In genomic region chr2:33580697-33581448, GRCm38 (mm10) we compare ENCODE assay signal across 8 mouse cellular contexts. TPM values are rescaled to one million over a fixed set of nuclear protein-coding genes. Genes with fewer than 3 reads are reported as not detected.
A peak's percentile ranks its signal among the peaks of the same experiment; 100 is the strongest.
DNase-seq lines count a peak whose midpoint lies in the region; ATAC-seq and TF ChIP-seq lines count a peak whose summit lies in the region.

No protein-coding gene starts in this region.

- H3K4me3 ChIP-seq in CH12.LX (replicated peaks in 1 of 3; ENCODE audit: low read depth in 2 of 3, low read length in 2 of 3, poor library complexity in 1 of 3) = no peak overlapping the region
- peak overlapping the region; percentile 30 for H3K4me3 ChIP-seq in forebrain, embryonic 15.5 days
- H3K4me3 ChIP-seq in limb, embryonic 14.5 days (replicated peaks; ENCODE audit: low read length) = peak overlapping the region; percentile 20

- peak; percentile 35 for ATAC-seq in forebrain, embryonic 15.5 days (replicated peaks)
- no peak for ATAC-seq in limb, embryonic 14.5 days (ENCODE audit: low FRiP score, low read depth)

- dilution Hi-C loops in CH12.LX (cut with MboI; ENCODE audit: extremely low pct_ligation_motif_present, extremely low pct_unique_long_range_greater_than_20kb, low sequenced_read_pairs) = no loop called here

- intact Hi-C loops in gastrocnemius, postnatal 36 days (cut with DNase I) = no loop called here

- no peaks in the 10 kb centered on the region for H3K36me3 ChIP-seq in CH12.LX (replicated peaks in 1 of 2; ENCODE audit: control insufficient read depth in 1 of 2, insufficient read depth in 1 of 2, low read length in 1 of 2)
- H3K36me3 ChIP-seq in forebrain, embryonic 15.5 days = no peaks in the 10 kb centered on the region
- H3K36me3 ChIP-seq in limb, embryonic 14.5 days (ENCODE audit: control insufficient read depth, insufficient read depth, low read length) = no peaks in the 10 kb centered on the region

- peaks cover 0 to 2% of the 10 kb centered on the region in 2 experiments; a peak in 1 of 4 replicates for H3K4me1 ChIP-seq in CH12.LX (ENCODE audit: control insufficient read depth in 1 of 2, insufficient read depth in 2 of 2)
- peaks cover 39% of the 10 kb centered on the region for H3K4me1 ChIP-seq in forebrain, embryonic 15.5 days
- H3K4me1 ChIP-seq in limb, embryonic 14.5 days (ENCODE audit: control insufficient read depth, insufficient read depth, low read length) = peaks cover 48% of the 10 kb centered on the region

- DNase-seq in frontal cortex, postnatal 36 days (ENCODE audit: low spot score in 2 of 2) = peak; percentile 43 to 57
- no peak for DNase-seq in frontal cortex, postnatal 10 days (ENCODE audit: low spot score in 2 of 2)
- no peak for DNase-seq in CH12.LX (ENCODE audit: extremely low read depth)
- no peak for DNase-seq in limb, embryonic 14.5 days (ENCODE audit: low spot score)
- peak; percentile 54 to 55 for DNase-seq in right cerebral cortex, postnatal 10 days (ENCODE audit: low spot score in 2 of 2)
- DNase-seq in adrenal gland, adult 2 months = no peak
- no peak for DNase-seq in gastrocnemius, postnatal 36 days

- no peaks in the 10 kb centered on the region for H3K79me2 ChIP-seq in CH12.LX (replicated peaks; ENCODE audit: control insufficient read depth, extremely low read depth, insufficient read depth, poor library complexity, severe bottlenecking)

- TF ChIP-seq CTCF in CH12.LX (conservative IDR thresholded peaks at IDR 0.05 in 1 of 2, IDR thresholded peaks at IDR 0.05 in 1 of 2; ENCODE audit: low read depth in 2 of 2, low read length in 2 of 2) = no peak

- peaks cover 91% of the 10 kb centered on the region for H3K27me3 ChIP-seq in CH12.LX (replicated peaks)
- peaks cover 91% of the 10 kb centered on the region for H3K27me3 ChIP-seq in forebrain, embryonic 15.5 days
- peaks cover 12% of the 10 kb centered on the region; the same call in 1 of the 2 replicates for H3K27me3 ChIP-seq in limb, embryonic 14.5 days (ENCODE audit: control insufficient read depth, insufficient read depth, low read length)

- peak overlapping the region; percentile 40 for H3K4me2 ChIP-seq in CH12.LX (ENCODE audit: insufficient read depth, low read depth, poor library complexity, severe bottlenecking)
- peak overlapping the region; percentile 47 for H3K4me2 ChIP-seq in forebrain, embryonic 15.5 days (replicated peaks)
- peak overlapping the region; percentile 40 for H3K4me2 ChIP-seq in limb, embryonic 14.5 days (replicated peaks; ENCODE audit: low read depth, low read length, severe bottlenecking)

- TF ChIP-seq EP300 in CH12.LX (IDR thresholded peaks at IDR 0.05; ENCODE audit: low read length) = no peak

- WGBS in forebrain, embryonic 15.5 days = under 1% methylated on average over 34 of the region's 34 CpGs
- WGBS in limb, embryonic 14.5 days = 5% methylated on average over 34 of the region's 34 CpGs

- H3K9ac ChIP-seq in CH12.LX (ENCODE audit: insufficient read depth, low read depth) = no peak overlapping the region
- H3K9ac ChIP-seq in forebrain, embryonic 15.5 days (replicated peaks) = 0 out of 2 replicates have a peak overlapping the region, but pooled peaks have one; percentile 19
- no peak overlapping the region for H3K9ac ChIP-seq in limb, embryonic 14.5 days (ENCODE audit: low read depth, low read length, severe bottlenecking)

- no peak for TF ChIP-seq RAD21 in CH12.LX (IDR thresholded peaks at IDR 0.05; ENCODE audit: low read depth, low read length)

- H3K9me3 ChIP-seq in CH12.LX (replicated peaks; ENCODE audit: low read length) = no peaks in the 10 kb centered on the region
- no peaks in the 10 kb centered on the region for H3K9me3 ChIP-seq in forebrain, embryonic 15.5 days
- no peaks in the 10 kb centered on the region for H3K9me3 ChIP-seq in limb, embryonic 14.5 days (ENCODE audit: control insufficient read depth, low read length)

- in situ Hi-C loops in CH12.LX (cut with MboI; ENCODE audit: low pct_ligation_motif_present, low pct_unique_long_range_greater_than_20kb, low sequenced_read_pairs) = no loop called here

- H3K27ac ChIP-seq in CH12.LX (ENCODE audit: insufficient read depth, low read depth) = no peak overlapping the region
- no peak overlapping the region for H3K27ac ChIP-seq in forebrain, embryonic 15.5 days (replicated peaks)
- no peak overlapping the region for H3K27ac ChIP-seq in limb, embryonic 14.5 days (replicated peaks; ENCODE audit: low read depth, low read length)

- no peak for TF ChIP-seq POLR2A in CH12.LX (IDR thresholded peaks at IDR 0.05; ENCODE audit: low read depth, low read length)
- TF ChIP-seq POLR2A in limb, embryonic 14.5 days (IDR thresholded peaks at IDR 0.05; ENCODE audit: borderline replicate concordance, extremely low read depth, insufficient read depth, insufficient read length) = no peak

TF ChIP-seq in CH12.LX, 34 proteins besides CTCF, POLR2A, EP300 and RAD21:
- TF ChIP-seq IRF4 (IDR thresholded peaks at IDR 0.05; ENCODE audit: low read depth, low read length) (no peak), JUND (conservative IDR thresholded peaks at IDR 0.05; ENCODE audit: low read depth, low read length) (no peak), CHD1 (IDR thresholded peaks at IDR 0.05; ENCODE audit: low read depth, low read length) (no peak), MXI1 (IDR thresholded peaks at IDR 0.05; ENCODE audit: low read depth, low read length) (no peak), ZKSCAN1 (IDR thresholded peaks at IDR 0.05; ENCODE audit: borderline replicate concordance, low read depth, low read length) (no peak), TCF12 (IDR thresholded peaks at IDR 0.05; ENCODE audit: low read depth, low read length) (no peak), USF2 (conservative IDR thresholded peaks at IDR 0.05; ENCODE audit: low read depth, low read length) (no peak), NELFE (IDR thresholded peaks at IDR 0.05; ENCODE audit: low read depth, low read length) (no peak), ZNF384 (IDR thresholded peaks at IDR 0.05; ENCODE audit: low read depth, low read length) (no peak), PAX5 (IDR thresholded peaks at IDR 0.05; ENCODE audit: low read length) (no peak), JUN (IDR thresholded peaks at IDR 0.05; ENCODE audit: insufficient read depth, low read depth, low read length) (no peak), HCFC1 (IDR thresholded peaks at IDR 0.05; ENCODE audit: low read depth, low read length) (no peak), ZMIZ1 (IDR thresholded peaks at IDR 0.05; ENCODE audit: low read depth, low read length) (no peak), KAT2A (IDR thresholded peaks at IDR 0.05; ENCODE audit: insufficient replicate concordance, low read length) (no peak), CHD2 (IDR thresholded peaks at IDR 0.05; ENCODE audit: low read length) (no peak)

RNA-seq across cellular contexts. Expression of gene Lmx1b, which starts 59.4 kb away (rescaled TPM):
- not detected in 2 replicates for total RNA-seq in CH12.LX (2012; rRNA removed)
- not detected in 2 replicates for total RNA-seq in CH12.LX (2014; rRNA removed)
- polyA plus RNA-seq in CH12.LX (2012; ENCODE audit: insufficient read length, low read depth) = not detected in 2 replicates
- polyA plus RNA-seq in forebrain, embryonic 15.5 days (2015; fragmentation: Nextera tagmentation; extraction: Ambion mirVana) = 0.06 and 0.13 TPM in 2 replicates
- polyA plus RNA-seq in limb, embryonic 14.5 days (2012; rRNA removed) = 28.3 and 40.0 TPM in 2 replicates
- polyA plus RNA-seq in limb, embryonic 14.5 days (2014; fragmentation: Nextera tagmentation; extraction: Ambion mirVana) = 6.3 and 8.4 TPM in 2 replicates
- total RNA-seq in adrenal gland, adult 2 months (2021) = not detected
- polyA plus RNA-seq in adrenal gland, adult 2 months (2012; rRNA removed) = 0.02 TPM in 1 of 2 replicates, not detected in the other
- under 1 TPM; 0.13 to 0.25 TPM for total RNA-seq in gastrocnemius, postnatal 36 days (2021)

Comparison
In these comparisons a context has a peak if more than half of its experiments do, and no peak if none do; other contexts are left out.
1. DNase-seq: peak in frontal cortex, postnatal 36 days (2 of 2) and right cerebral cortex, postnatal 10 days (2 of 2); none in frontal cortex, postnatal 10 days (0 of 2), CH12.LX (single experiment), limb, embryonic 14.5 days (single experiment), adrenal gland, adult 2 months (single experiment) and gastrocnemius, postnatal 36 days (0 of 2).
2. H3K4me3 ChIP-seq: peak in forebrain, embryonic 15.5 days (single experiment) and limb, embryonic 14.5 days (single experiment); none in CH12.LX (0 of 3).
3. Peak in every context shown above with its lines, with median percentiles within 50 percentile points of each other: H3K4me2 ChIP-seq.